Comparison of ENCODE assay signal across 16 mouse cellular contexts in the genomic region with DNA sequence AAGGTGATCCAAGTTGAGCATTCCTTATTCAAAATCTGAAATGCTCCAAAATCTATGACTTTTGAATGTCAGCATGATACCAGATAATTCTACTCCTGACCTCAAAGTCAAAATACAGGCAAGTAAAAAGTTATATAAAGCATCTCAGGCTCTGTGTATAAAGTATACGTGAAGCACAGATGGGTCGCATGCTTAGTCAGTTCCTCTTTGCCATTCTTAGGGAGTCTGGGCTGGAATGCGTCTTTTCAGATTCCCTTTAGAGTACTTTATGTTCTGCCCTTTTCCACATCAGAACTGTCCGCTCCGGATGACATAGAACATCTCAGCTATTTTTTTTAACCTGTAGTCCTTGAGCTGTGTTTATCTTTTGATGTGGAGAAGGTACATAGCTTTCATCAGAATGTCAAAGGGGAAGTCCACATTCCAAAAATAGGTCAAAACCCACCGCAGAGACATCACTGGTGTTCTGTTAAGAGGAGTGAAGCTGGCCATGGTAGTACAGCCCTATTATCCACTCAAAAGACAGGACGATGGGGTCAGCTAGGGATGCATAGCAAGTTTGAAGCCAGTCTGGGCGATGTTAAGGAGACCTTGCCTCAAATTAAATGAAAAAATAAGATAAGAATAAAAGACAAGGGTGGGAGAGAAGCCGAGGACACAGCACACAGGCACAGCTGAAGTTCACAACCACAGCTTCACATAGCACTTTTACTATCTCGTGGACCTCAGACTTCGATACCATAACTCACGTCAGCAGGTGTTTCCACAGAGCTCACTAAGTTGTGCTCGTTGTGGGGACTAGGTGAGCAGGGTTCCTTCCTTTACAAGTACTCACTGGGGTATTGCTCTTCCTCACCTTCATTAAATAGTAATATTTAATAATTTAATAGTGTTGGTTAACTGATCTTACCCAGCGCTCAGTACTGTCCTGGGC.
DNase-seq lines count a peak whose midpoint lies in the region; ATAC-seq lines count a peak whose summit lies in the region.
"Had no signal": no experiment of that assay in that cellular context is flagged by ENCODE, and none has a peak within 500 bp of the region (broad histone marks: within the 10 kb centered on the region; RNA-seq: fewer than 3 reads in every experiment).

No protein-coding gene starts in this region.

- H3K27ac ChIP-seq in heart, embryonic 14.5 days (replicated peaks in 1 of 2; ENCODE audit: control insufficient read depth in 1 of 2, insufficient read depth in 1 of 2, low read depth in 2 of 2, low read length in 2 of 2), result no peak overlapping the region
- H3K27ac ChIP-seq: embryonic facial prominence, embryonic 13.5 days; hindbrain, embryonic 13.5 days; midbrain, embryonic 13.5 days had no signal

- H3K4me1 ChIP-seq in heart, embryonic 14.5 days (ENCODE audit: control insufficient read depth in 2 of 2, insufficient read depth in 2 of 2, low read length in 2 of 2), result peaks cover 4 to 16% of the 10 kb centered on the region in 2 experiments; a peak in 3 of 4 replicates

- H3K36me3 ChIP-seq in heart, embryonic 14.5 days (ENCODE audit: control insufficient read depth, insufficient read depth, low read length), result no peaks in the 10 kb centered on the region
- H3K36me3 ChIP-seq: embryonic facial prominence, embryonic 13.5 days; hindbrain, embryonic 13.5 days; midbrain, embryonic 13.5 days had no signal

- H3K4me3 ChIP-seq in heart, embryonic 14.5 days (ENCODE audit: control insufficient read depth in 1 of 2, insufficient read depth in 1 of 2, low read depth in 1 of 2, low read length in 2 of 2), result no peak overlapping the region
- H3K4me3 ChIP-seq: embryonic facial prominence, embryonic 13.5 days; hindbrain, embryonic 13.5 days; midbrain, embryonic 13.5 days had no signal

- no peaks in the 10 kb centered on the region for H3K27me3 ChIP-seq in heart, embryonic 14.5 days (ENCODE audit: control insufficient read depth, insufficient read depth, low read length)
- H3K27me3 ChIP-seq: embryonic facial prominence, embryonic 13.5 days; hindbrain, embryonic 13.5 days; midbrain, embryonic 13.5 days had no signal

- 38% methylated on average over 14 of the region's 14 CpGs for WGBS in heart, embryonic 14.5 days

- H3K9me3 ChIP-seq in heart, embryonic 14.5 days (ENCODE audit: control insufficient read depth, low read length), result no peaks in the 10 kb centered on the region
- H3K9me3 ChIP-seq: embryonic facial prominence, embryonic 13.5 days; hindbrain, embryonic 13.5 days; midbrain, embryonic 13.5 days had no signal

- no peak for ATAC-seq in heart, embryonic 14.5 days (ENCODE audit: insufficient number of reproducible peaks, insufficient read depth, low FRiP score, low read depth)
- peak; percentile 85 for ATAC-seq in inflammation-experienced regulatory T-cells, adult 6 months
- ATAC-seq: forebrain, embryonic 14.5 days; midbrain, embryonic 13.5 days had no signal

- no peak for DNase-seq in heart, postnatal 25 days (ENCODE audit: low spot score)
- peak; percentile 57 for DNase-seq in A20 (ENCODE audit: low read depth, low spot score)
- peak; percentile 73 for DNase-seq in CD4-positive, CD25-positive, alpha-beta regulatory T cell, adult 2 months (ENCODE audit: low read depth, low spot score)
- no peak for DNase-seq in Muller cell, postnatal 12 days (ENCODE audit: inconsistent ontology term)
- no peak for DNase-seq in cerebellum, postnatal 36 days
- DNase-seq: cerebellum, postnatal 10 days; gastrocnemius, postnatal 10 days; lung, postnatal 10 days; retina, postnatal 1 day; thymus, postnatal 25 days had no signal

- peak overlapping the region; percentile 14; the same call in 1 of the 2 replicates for H3K4me2 ChIP-seq in heart, embryonic 14.5 days (ENCODE audit: low read length)
- H3K4me2 ChIP-seq: embryonic facial prominence, embryonic 13.5 days; hindbrain, embryonic 13.5 days; midbrain, embryonic 13.5 days had no signal

- intact Hi-C loops in heart, postnatal 25 days (cut with DNase I), result no loop called here

- H3K9ac ChIP-seq in heart, embryonic 14.5 days (ENCODE audit: low read length), result no peak overlapping the region
- H3K9ac ChIP-seq: embryonic facial prominence, embryonic 13.5 days; hindbrain, embryonic 13.5 days; midbrain, embryonic 13.5 days had no signal

Comparison
In these comparisons a context has a peak if more than half of its experiments do, and no peak if none do; other contexts are left out.
1. DNase-seq: peak in A20 (single experiment) and CD4-positive, CD25-positive, alpha-beta regulatory T cell, adult 2 months (single experiment); none in heart, postnatal 25 days (single experiment), Muller cell, postnatal 12 days (single experiment) and cerebellum, postnatal 36 days (0 of 2).